Mouse (Mus musculus) T-cell, adult 66 days (primary cell): ENCODE data around the gene Ugt2b34. TPM values are rescaled to one million over a fixed set of nuclear protein-coding genes. Genes with fewer than 3 reads are reported as not detected.

Experiments used
- total RNA-seq, 2 experiments: library from RNA; stranded (reverse); gene quantifications; 3 replicates in 1 of 2; 4 replicates in 1 of 2; pipeline ENCODE4 v1.2.4; 2023

The Ugt2b34 gene
- total RNA-seq = not detected

GRCm38 (mm10) chr5:86906758-86907157 lies at the start of gene Ugt2b34:
TSS of gene Ugt2b34 (minus strand) at chr5:86906937.

GRCm38 (mm10) chr5:86926426-86926825 lies 19.7 kb upstream of the Ugt2b34 start, which contains the start of gene Ugt2b1:
TSS of gene Ugt2b1 (minus strand) at chr5:86926530.

Other genes with a start within 250 kb of the Ugt2b34 start
- gene Tmprss11b, start 230.6 kb downstream of the Ugt2b34 start, total RNA-seq = not detected
- not detected for gene Tmprss11e, start 161.1 kb downstream of the Ugt2b34 start, total RNA-seq
- 100 to 1,000 TPM; 231 to 279 TPM for gene Ythdc1, start 102.7 kb downstream of the Ugt2b34 start, total RNA-seq
- not detected for gene Ugt2b1, start 19.6 kb upstream of the Ugt2b34 start, total RNA-seq
- not detected for gene Ugt2b35, start 93.9 kb upstream of the Ugt2b34 start, total RNA-seq
- gene Ugt2b36, start 185.6 kb upstream of the Ugt2b34 start, total RNA-seq = not detected
- not detected for gene Ugt2b5, start 233.4 kb upstream of the Ugt2b34 start, total RNA-seq